Comparison of ENCODE assay signal across 8 mouse cellular contexts in the genomic region with DNA sequence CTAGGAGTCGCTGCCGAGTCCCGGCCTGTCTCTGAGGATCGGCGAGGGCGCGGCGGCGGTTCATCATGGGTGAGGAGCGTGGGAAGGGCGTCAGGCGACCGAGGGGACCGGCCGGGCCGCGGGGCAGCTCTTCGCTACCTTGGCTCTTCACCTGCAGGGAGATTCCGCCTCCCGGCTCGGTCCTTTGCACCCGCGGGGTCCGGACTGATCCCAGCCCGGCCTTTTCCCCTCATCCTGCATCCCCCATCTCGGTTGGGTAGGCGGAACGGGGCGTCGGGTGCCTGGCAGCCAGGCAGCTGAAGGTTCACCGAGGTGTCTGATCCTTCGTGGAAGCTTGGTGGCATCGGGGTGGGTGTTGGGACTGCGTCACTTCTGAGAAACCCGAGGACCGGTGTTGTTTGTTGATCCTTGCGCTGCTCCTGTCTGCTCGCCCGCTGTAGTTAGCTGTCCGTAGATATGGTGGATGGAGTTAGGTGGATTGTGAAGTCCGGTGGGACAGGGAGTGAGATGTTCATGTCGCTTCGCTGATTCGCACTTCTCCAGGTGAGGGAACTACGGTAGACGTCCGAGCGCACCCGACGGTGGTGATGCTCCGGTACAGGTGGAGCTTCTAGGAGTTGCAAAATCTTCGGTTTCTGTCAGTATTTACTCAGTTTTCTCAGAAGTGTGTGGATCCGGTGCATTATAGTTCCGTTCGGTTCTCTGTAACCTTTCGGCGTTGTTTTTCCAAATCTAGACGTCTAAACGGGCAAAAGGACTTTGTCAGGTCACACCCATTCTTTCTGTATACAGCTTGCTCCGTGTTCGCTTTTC. TPM values are rescaled to one million over a fixed set of nuclear protein-coding genes. Genes with fewer than 3 reads are reported as not detected.
DNase-seq lines count a peak whose midpoint lies in the region; ATAC-seq and TF ChIP-seq lines count a peak whose summit lies in the region.

No protein-coding gene starts in this region.

- TF ChIP-seq CTCF in kidney, postnatal 0 days (IDR thresholded peaks at IDR 0.05; ENCODE audit: low read depth), result peak; percentile 26; the same call in 1 of the 2 replicates
- no peak for TF ChIP-seq CTCF in Patski (IDR thresholded peaks at IDR 0.05)

- peak; percentile 31 for DNase-seq in kidney, postnatal 0 days (ENCODE audit: low spot score)
- no peak for DNase-seq in kidney, postnatal 4 days
- no peak for DNase-seq in Patski (ENCODE audit: low read depth, low spot score)
- DNase-seq in forebrain, embryonic 10.5 days (ENCODE audit: extremely low spot score, low spot score), result no peak
- DNase-seq in limb, embryonic 14.5 days (ENCODE audit: low spot score), result no peak
- DNase-seq in cerebellum, adult 9-10 months, result no peak
- no peak for DNase-seq in thymus, postnatal 10 days (ENCODE audit: low spot score in 2 of 2)

- H3K4me3 ChIP-seq in kidney, postnatal 0 days (replicated peaks; ENCODE audit: low read depth, low read length), result peak overlapping the region; percentile 98
- peak overlapping the region; percentile 96 for H3K4me3 ChIP-seq in forebrain, embryonic 10.5 days
- H3K4me3 ChIP-seq in limb, embryonic 14.5 days (replicated peaks; ENCODE audit: low read length), result peak overlapping the region; percentile 97

- in situ Hi-C loops in Patski (cut with MboI; ENCODE audit: low pct_unique_long_range_greater_than_20kb), result no loop called here

- H3K27me3 ChIP-seq in kidney, postnatal 0 days (ENCODE audit: insufficient read depth, low read length), result no peaks in the 10 kb centered on the region
- H3K27me3 ChIP-seq in Patski, result no peaks in the 10 kb centered on the region
- no peaks in the 10 kb centered on the region for H3K27me3 ChIP-seq in forebrain, embryonic 10.5 days (ENCODE audit: poor library complexity, severe bottlenecking)
- H3K27me3 ChIP-seq in limb, embryonic 14.5 days (ENCODE audit: control insufficient read depth, insufficient read depth, low read length), result no peaks in the 10 kb centered on the region

- 3% methylated on average over 61 of the region's 61 CpGs for WGBS in kidney, postnatal 0 days
- 2% methylated on average over 61 of the region's 61 CpGs for WGBS in forebrain, embryonic 10.5 days
- 3% methylated on average over 53 of the region's 61 CpGs for WGBS in limb, embryonic 14.5 days

- TF ChIP-seq POLR2A in limb, embryonic 14.5 days (IDR thresholded peaks at IDR 0.05; ENCODE audit: borderline replicate concordance, extremely low read depth, insufficient read depth, insufficient read length), result no peak

- 0 out of 2 replicates have a peak, but pooled peaks cover 5% of the 10 kb centered on the region for H3K4me1 ChIP-seq in kidney, postnatal 0 days (replicated peaks; ENCODE audit: insufficient read depth, low read length)
- H3K4me1 ChIP-seq in forebrain, embryonic 10.5 days, result peaks cover 17% of the 10 kb centered on the region
- H3K4me1 ChIP-seq in limb, embryonic 14.5 days (ENCODE audit: control insufficient read depth, insufficient read depth, low read length), result peaks cover 13% of the 10 kb centered on the region

- ATAC-seq in kidney, postnatal 0 days (replicated peaks; ENCODE audit: low FRiP score, low read depth), result peak; percentile 41
- peak; percentile 23 for ATAC-seq in Patski
- ATAC-seq in limb, embryonic 14.5 days (ENCODE audit: low FRiP score, low read depth), result peak; percentile 3
- 0 out of 2 replicates have a peak, but pooled peaks have one; percentile 9 for ATAC-seq in neutrophil, adult 5-6 weeks (ENCODE audit: extremely low read depth, insufficient number of reproducible peaks, low FRiP score, poor library complexity, severe bottlenecking)

- H3K4me2 ChIP-seq in kidney, postnatal 0 days (ENCODE audit: low read length), result peak overlapping the region; percentile 60
- H3K4me2 ChIP-seq in limb, embryonic 14.5 days (replicated peaks; ENCODE audit: low read depth, low read length, severe bottlenecking), result peak overlapping the region; percentile 81

- H3K36me3 ChIP-seq in kidney, postnatal 0 days (ENCODE audit: insufficient read depth, low read length), result peaks cover 3% of the 10 kb centered on the region; the same call in 1 of the 2 replicates
- H3K36me3 ChIP-seq in forebrain, embryonic 10.5 days (replicated peaks), result peaks cover 15% of the 10 kb centered on the region
- H3K36me3 ChIP-seq in limb, embryonic 14.5 days (ENCODE audit: control insufficient read depth, insufficient read depth, low read length), result peaks cover 8% of the 10 kb centered on the region

- H3K27ac ChIP-seq in kidney, postnatal 0 days, result peak overlapping the region; percentile 93
- H3K27ac ChIP-seq in forebrain, embryonic 10.5 days, result peak overlapping the region; percentile 92
- H3K27ac ChIP-seq in limb, embryonic 14.5 days (replicated peaks; ENCODE audit: low read depth, low read length), result peak overlapping the region; percentile 89

- H3K9me3 ChIP-seq in kidney, postnatal 0 days (replicated peaks; ENCODE audit: low read length), result no peaks in the 10 kb centered on the region
- H3K9me3 ChIP-seq in forebrain, embryonic 10.5 days, result no peaks in the 10 kb centered on the region
- H3K9me3 ChIP-seq in limb, embryonic 14.5 days (ENCODE audit: control insufficient read depth, low read length), result no peaks in the 10 kb centered on the region

- CTCF ChIA-PET in Patski (lab: Charles Lee), result no interaction called here

- POLR2A ChIA-PET in Patski (lab: Charles Lee), result interaction anchor here (0.6 to 0.7 kb wide), 2 partner anchors 204 to 228 kb away, joined by 3 read pairs; no protein-coding TSS in a partner anchor

- peak overlapping the region; percentile 95 for H3K9ac ChIP-seq in kidney, postnatal 0 days (ENCODE audit: low read depth, low read length)
- peak overlapping the region; percentile 95 for H3K9ac ChIP-seq in limb, embryonic 14.5 days (ENCODE audit: low read depth, low read length, severe bottlenecking)

RNA-seq across cellular contexts. Expression of a gene that starts 1.0 kb away (rescaled TPM):
- polyA plus RNA-seq in kidney, postnatal 0 days (2015; fragmentation: Nextera tagmentation; extraction: Ambion mirVana), result 186 and 194 TPM in 2 replicates
- 135 TPM for polyA plus RNA-seq in Patski (2021)
- polyA plus RNA-seq in forebrain, embryonic 10.5 days (2016; fragmentation: Nextera tagmentation; extraction: Ambion mirVana), result 157 TPM in 2 replicates
- 96.5 and 112 TPM in 2 replicates for polyA plus RNA-seq in limb, embryonic 14.5 days (2012; rRNA removed)
- 217 and 225 TPM in 2 replicates for polyA plus RNA-seq in limb, embryonic 14.5 days (2014; fragmentation: Nextera tagmentation; extraction: Ambion mirVana)
- 46.4 and 56.7 TPM in 2 replicates for total RNA-seq in neutrophil, adult 5-6 weeks (2017)

RNA-seq across cellular contexts. Expression of a gene that starts 46.9 kb away (rescaled TPM):
- 0.71 and 1.0 TPM in 2 replicates for polyA plus RNA-seq in kidney, postnatal 0 days (2015; fragmentation: Nextera tagmentation; extraction: Ambion mirVana)
- polyA plus RNA-seq in Patski (2021), result not detected
- polyA plus RNA-seq in forebrain, embryonic 10.5 days (2016; fragmentation: Nextera tagmentation; extraction: Ambion mirVana), result not detected in 2 replicates
- polyA plus RNA-seq in limb, embryonic 14.5 days (2012; rRNA removed), result 0.04 and 0.11 TPM in 2 replicates
- 0.11 TPM in 2 replicates for polyA plus RNA-seq in limb, embryonic 14.5 days (2014; fragmentation: Nextera tagmentation; extraction: Ambion mirVana)
- 1.7 and 1.9 TPM in 2 replicates for total RNA-seq in neutrophil, adult 5-6 weeks (2017)
